Mouse (Mus musculus) kidney, embryonic 16.5 days (tissue): Measurements from ENCODE around the gene Mrps17. TPM values are rescaled to one million over a fixed set of nuclear protein-coding genes. Genes with fewer than 3 reads are reported as not detected.

Experiments used
- ATAC-seq: fragments of 200-750 bp; cut with Nextera tagmentation; 2 replicates; pipeline ENCODE4 v1.8.0; 2017; ENCODE audit warnings: moderate TSS enrichment; ENCODE audit not compliant: low FRiP score, low TSS enrichment
- H3K27ac ChIP-seq: fragments of 300-500 bp; sonication (generic); 2 replicates; pipeline ENCODE4 v1.5.1; 2014; ENCODE audit warnings: low read length
- H3K27me3 ChIP-seq: fragments of 300-500 bp; sonication (generic); 2 replicates; pipeline ENCODE4 v1.6.1; 2014; ENCODE audit warnings: low read length, control low read depth, mixed read lengths; ENCODE audit not compliant: insufficient read depth
- H3K36me3 ChIP-seq: fragments of 300-500 bp; sonication (generic); 2 replicates; pipeline ENCODE4 v1.6.1; 2014; ENCODE audit warnings: low read length, control low read depth, mixed read lengths; ENCODE audit not compliant: insufficient read depth
- H3K4me1 ChIP-seq: fragments of 300-500 bp; sonication (generic); 2 replicates; pipeline ENCODE4 v1.6.1; 2014; ENCODE audit warnings: low read length, control low read depth, mixed read lengths; ENCODE audit not compliant: insufficient read depth
- H3K4me2 ChIP-seq: fragments of 300-500 bp; sonication (generic); replicated peaks from 2 replicates; pipeline ENCODE4 v1.6.1; 2014; ENCODE audit warnings: low read depth, low read length
- H3K4me3 ChIP-seq: fragments of 300-500 bp; sonication (generic); 2 replicates; pipeline ENCODE4 v1.5.1; 2014; ENCODE audit warnings: mild to moderate bottlenecking, low read length
- H3K9ac ChIP-seq: fragments of 300-500 bp; sonication (generic); replicated peaks from 2 replicates; pipeline ENCODE4 v1.6.1; 2014; ENCODE audit warnings: low read length
- H3K9me3 ChIP-seq: fragments of 300-500 bp; sonication (generic); 2 replicates; pipeline ENCODE4 v1.6.1; 2016; ENCODE audit warnings: low read length, control low read depth
- WGBS: fragments of 180-500 bp; shearing (Covaris S2); extraction: QIAGEN DNeasy Blood & Tissue Kit; methylation state at CpG from one replicate; pipeline ENCODE4 v1.1.7; 2014; 5-methylcytosine and 5-hydroxymethylcytosine counted together
- polyA plus RNA-seq: library from polyadenylated mRNA; unstranded; fragments of >200 nt; fragmentation: Nextera tagmentation; extraction: Ambion mirVana; gene quantifications from 2 replicates; pipeline ENCODE4 v1.2.1, GENCODE M21; 2015

Gene Mrps17
- polyA plus RNA-seq, 1 experiment from 2014 or later: 203 TPM

DNA sequence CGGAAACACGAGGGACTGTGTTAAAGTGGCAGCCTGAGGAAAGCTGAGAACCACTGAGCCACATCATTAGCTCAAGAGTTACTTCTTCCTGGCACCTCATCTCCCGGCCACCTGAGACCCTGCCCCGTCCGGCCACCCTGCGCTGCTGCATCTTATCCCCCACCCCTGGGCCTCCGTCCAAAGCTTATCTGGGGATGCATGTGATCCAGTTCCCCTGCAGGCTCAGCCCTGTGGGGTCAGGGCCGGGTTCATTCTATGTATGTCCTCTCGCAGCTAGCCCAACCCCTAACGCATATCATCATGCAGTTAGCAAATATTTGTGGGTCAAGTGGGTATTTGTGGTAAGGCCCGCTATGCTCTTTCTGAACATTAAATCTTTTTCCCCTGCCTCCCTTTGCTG lies 14.0 kb downstream of the Mrps17 start:
- H3K9me3 ChIP-seq: no peaks in the 10 kb centered on the region
- no peak for ATAC-seq
- H3K4me2 ChIP-seq: peak overlapping the region; percentile 35
- 19% methylated on average over 11 of the region's 11 CpGs for WGBS
- H3K4me1 ChIP-seq: peaks cover 36% of the 10 kb centered on the region
- no peak overlapping the region for H3K4me3 ChIP-seq
- H3K27ac ChIP-seq: peak overlapping the region; percentile 77
- no peaks in the 10 kb centered on the region for H3K27me3 ChIP-seq
- no peak overlapping the region for H3K9ac ChIP-seq
- H3K36me3 ChIP-seq: 0 out of 2 replicates have a peak, but pooled peaks cover 3% of the 10 kb centered on the region

DNA sequence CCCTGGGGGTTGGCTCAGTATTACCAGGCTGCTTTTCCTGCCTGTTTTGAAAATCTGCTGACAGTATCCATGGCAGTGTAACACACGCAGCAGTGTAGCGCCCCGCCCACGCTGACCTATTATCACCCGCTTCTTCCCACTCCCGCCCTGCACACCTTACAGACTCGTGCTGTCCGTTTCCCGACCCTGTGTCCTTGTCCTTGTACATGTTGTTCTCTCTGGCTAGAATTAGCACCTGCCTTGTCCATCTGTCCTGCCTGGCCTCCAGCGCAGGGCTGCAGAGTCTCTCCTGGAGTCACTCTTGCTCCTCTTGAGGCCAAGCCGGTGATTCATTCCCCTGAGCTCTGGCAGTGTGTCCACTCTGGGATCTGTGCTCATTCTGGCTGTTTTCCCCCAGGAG lies 15.0 kb downstream of the Mrps17 start:
- 50% methylated on average over 11 of the region's 11 CpGs for WGBS
- H3K4me1 ChIP-seq: peaks cover 34% of the 10 kb centered on the region
- ATAC-seq: no peak

DNA sequence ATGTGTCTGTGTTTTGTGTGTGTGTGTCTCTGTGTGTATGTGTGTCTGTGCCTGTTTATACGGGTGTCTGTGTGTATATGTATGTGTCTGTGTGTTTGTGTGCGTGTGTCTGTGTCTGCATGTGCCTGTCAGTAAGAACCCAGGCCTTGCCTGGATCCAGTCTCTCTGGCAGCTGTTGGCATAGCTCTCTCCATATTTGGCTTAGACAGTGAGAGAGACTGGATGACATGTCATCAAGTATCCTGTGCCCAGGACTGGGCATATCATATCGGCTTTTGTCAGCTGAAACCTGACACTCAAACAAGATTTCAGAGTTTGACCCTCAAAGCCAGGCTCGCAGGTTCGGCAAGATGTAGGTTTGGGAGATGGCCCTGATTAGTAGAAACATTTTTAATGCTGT lies 15.7 kb downstream of the Mrps17 start:
- H3K4me1 ChIP-seq: peaks cover 34% of the 10 kb centered on the region
- 74% methylated on average over 5 of the region's 5 CpGs for WGBS
- ATAC-seq: no peak
- H3K4me2 ChIP-seq: no peak overlapping the region
- no peak overlapping the region for H3K4me3 ChIP-seq
- no peaks in the 10 kb centered on the region for H3K27me3 ChIP-seq
- H3K36me3 ChIP-seq: 0 out of 2 replicates have a peak, but pooled peaks cover 3% of the 10 kb centered on the region
- H3K9ac ChIP-seq: no peak overlapping the region
- no peaks in the 10 kb centered on the region for H3K9me3 ChIP-seq
- H3K27ac ChIP-seq: no peak overlapping the region

More for the DNA sequence above, 15.0 kb downstream of the Mrps17 start:
- Histone ChIP-seq H3K4me2 (no peak overlapping the region), H3K36me3 (0 out of 2 replicates have a peak, but pooled peaks cover 3% of the 10 kb centered on the region), H3K9me3 (no peaks in the 10 kb centered on the region), H3K4me3 (no peak overlapping the region), H3K9ac (no peak overlapping the region), H3K27ac (peak overlapping the region; percentile 77; the same call in 1 of the 2 replicates), H3K27me3 (no peaks in the 10 kb centered on the region)

DNA sequence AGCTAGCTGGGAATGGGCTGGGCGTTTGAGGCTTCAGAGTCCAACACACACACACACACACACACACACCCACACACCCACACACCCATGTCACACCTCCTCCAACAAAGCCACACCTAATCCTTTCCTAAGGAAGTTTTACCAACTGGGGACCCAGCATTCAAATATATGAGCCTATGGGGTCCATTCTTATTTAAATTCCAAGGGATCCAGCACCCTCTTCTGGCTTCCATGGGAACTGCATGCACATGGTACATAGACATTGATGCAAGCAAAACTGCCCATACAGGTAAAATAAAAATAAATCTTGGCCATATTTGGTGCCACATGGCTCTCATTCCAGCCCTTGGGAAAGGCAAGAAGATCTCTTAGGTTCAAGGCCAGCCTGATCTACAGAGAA lies 25.7 kb downstream of the Mrps17 start:
- no peak for ATAC-seq
- H3K27ac ChIP-seq: no peak overlapping the region
- no peak overlapping the region for H3K9ac ChIP-seq
- no peaks in the 10 kb centered on the region for H3K4me1 ChIP-seq
- 87% methylated on average over 1 of the region's 1 CpGs for WGBS
- H3K9me3 ChIP-seq: no peaks in the 10 kb centered on the region
- no peak overlapping the region for H3K4me2 ChIP-seq
- H3K27me3 ChIP-seq: no peaks in the 10 kb centered on the region
- H3K4me3 ChIP-seq: no peak overlapping the region
- H3K36me3 ChIP-seq: peaks cover 34% of the 10 kb centered on the region

DNA sequence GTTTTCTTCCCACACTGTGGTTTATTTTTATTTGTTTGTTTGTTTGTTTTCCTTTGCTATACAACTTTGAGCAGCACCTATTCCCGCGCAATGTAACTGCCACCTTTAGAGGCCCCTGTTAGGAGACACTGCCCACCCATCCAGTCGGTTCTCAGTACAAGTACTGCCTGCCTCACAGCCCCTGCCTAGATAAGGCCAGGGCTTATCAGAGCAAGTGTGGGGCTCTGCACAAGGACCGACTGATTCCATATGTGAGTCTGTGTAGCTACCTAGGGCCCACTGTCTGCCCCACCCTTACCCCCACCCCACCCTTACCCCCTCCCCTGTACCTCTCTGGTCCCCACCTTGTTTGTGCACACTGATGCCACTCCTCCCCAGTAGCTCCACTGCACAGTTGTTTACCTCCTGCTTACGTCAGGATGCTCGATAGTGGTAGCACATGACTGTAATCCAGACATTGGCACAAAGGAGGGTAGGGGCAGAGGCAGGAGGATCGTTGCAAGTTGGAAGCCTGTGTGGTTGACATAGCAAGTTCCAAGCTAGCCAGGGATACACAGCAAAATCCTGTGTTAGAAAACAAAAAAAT lies 27.7 kb downstream of the Mrps17 start:
- no peaks in the 10 kb centered on the region for H3K9me3 ChIP-seq
- H3K4me1 ChIP-seq: no peaks in the 10 kb centered on the region
- no peak overlapping the region for H3K4me2 ChIP-seq
- no peak for ATAC-seq
- 86% methylated on average over 7 of the region's 7 CpGs for whole genome bisulfite sequencing
- H3K36me3 ChIP-seq: peaks cover 45% of the 10 kb centered on the region
- H3K27me3 ChIP-seq: no peaks in the 10 kb centered on the region
- no peak overlapping the region for H3K27ac ChIP-seq
- no peak overlapping the region for H3K4me3 ChIP-seq
- H3K9ac ChIP-seq: no peak overlapping the region

DNA sequence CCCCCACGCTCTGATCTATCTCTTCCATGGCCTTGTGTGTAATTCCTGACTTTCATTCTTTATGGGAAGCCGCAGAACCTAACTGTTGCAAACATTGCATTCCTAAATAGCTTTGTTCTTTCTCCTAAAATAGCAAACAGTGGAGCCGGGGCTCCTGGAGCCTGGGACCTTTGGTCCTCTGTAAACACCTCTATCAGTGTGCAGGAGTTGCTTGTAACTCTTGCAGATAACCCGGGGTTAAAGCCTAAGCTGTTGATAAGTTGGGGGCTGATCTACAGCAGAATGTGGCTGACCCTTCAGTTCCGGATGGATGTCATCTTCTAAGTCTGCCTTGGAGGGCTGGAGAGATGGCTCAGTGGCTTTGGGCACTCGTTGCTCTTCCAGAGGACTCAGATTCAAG lies 28.8 kb downstream of the Mrps17 start:
- Histone ChIP-seq H3K9ac (no peak overlapping the region), H3K27ac (no peak overlapping the region), H3K9me3 (no peaks in the 10 kb centered on the region), H3K27me3 (no peaks in the 10 kb centered on the region), H3K4me2 (no peak overlapping the region), H3K4me3 (no peak overlapping the region), H3K4me1 (no peaks in the 10 kb centered on the region), H3K36me3 (peaks cover 53% of the 10 kb centered on the region)
- WGBS: 78% methylated on average over 6 of the region's 6 CpGs
- no peak for ATAC-seq

DNA sequence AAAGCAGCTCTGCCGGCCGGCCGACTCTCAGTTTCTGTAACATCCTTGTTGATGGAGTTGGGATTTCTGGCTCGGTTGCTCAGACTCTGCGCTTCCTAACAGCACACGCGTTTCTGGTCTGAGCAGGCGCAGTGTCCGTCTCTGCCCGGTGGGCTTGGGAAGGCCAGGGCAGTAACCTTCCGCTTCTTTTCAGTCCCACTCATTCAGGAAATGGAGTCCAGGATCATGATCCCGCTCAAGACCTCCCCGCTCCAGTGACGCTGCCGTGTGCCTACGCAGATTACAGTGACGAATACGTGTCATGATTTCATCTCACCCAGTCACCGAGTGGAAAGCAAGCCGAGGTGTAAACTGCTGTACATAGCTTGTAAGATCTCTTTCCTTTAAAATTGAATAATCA lies 41.6 kb downstream of the Mrps17 start:
- ATAC-seq: no peak
- H3K9me3 ChIP-seq: no peaks in the 10 kb centered on the region
- no peak overlapping the region for H3K9ac ChIP-seq
- H3K4me3 ChIP-seq: no peak overlapping the region
- H3K27ac ChIP-seq: no peak overlapping the region
- WGBS: 92% methylated on average over 20 of the region's 20 CpGs
- H3K4me1 ChIP-seq: peaks cover 20% of the 10 kb centered on the region; the same call in 1 of the 2 replicates
- H3K27me3 ChIP-seq: no peaks in the 10 kb centered on the region
- H3K36me3 ChIP-seq: peaks cover 38% of the 10 kb centered on the region
- no peak overlapping the region for H3K4me2 ChIP-seq

DNA sequence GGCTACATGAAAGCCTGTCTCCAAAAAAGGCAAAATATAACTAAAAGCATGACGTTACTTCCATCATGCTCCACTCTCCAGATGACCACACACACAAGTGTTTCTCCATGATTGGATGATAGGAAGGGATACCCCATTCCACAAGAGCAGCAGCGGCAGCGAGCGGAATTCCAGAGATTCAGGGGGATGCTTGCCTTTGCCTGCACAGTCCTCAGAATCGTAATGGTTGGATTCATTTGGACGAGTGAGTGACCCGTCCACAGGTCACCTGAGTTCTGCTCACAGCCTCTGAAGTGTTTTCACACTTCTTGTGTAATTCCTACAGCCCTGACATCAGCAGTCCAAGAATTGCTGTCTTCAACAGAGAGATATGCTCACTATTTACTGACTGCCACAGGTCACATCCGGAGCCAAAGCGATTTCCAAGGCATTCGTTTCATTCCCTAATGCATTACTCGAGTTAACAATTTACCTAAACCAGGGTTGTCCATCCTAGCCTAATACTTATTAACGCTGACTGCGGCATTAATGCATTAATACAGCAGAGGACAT lies 44.7 kb downstream of the Mrps17 start:
- 62% methylated on average over 13 of the region's 13 CpGs for WGBS
- Histone ChIP-seq H3K9ac (no peak overlapping the region), H3K36me3 (peaks cover 25% of the 10 kb centered on the region), H3K9me3 (no peaks in the 10 kb centered on the region), H3K4me3 (no peak overlapping the region), H3K27ac (peak overlapping the region; percentile 89), H3K4me2 (no peak overlapping the region), H3K4me1 (peaks cover 20% of the 10 kb centered on the region; the same call in 1 of the 2 replicates), H3K27me3 (no peaks in the 10 kb centered on the region)
- ATAC-seq: peak; percentile 46; the same call in 1 of the 2 replicates

DNA sequence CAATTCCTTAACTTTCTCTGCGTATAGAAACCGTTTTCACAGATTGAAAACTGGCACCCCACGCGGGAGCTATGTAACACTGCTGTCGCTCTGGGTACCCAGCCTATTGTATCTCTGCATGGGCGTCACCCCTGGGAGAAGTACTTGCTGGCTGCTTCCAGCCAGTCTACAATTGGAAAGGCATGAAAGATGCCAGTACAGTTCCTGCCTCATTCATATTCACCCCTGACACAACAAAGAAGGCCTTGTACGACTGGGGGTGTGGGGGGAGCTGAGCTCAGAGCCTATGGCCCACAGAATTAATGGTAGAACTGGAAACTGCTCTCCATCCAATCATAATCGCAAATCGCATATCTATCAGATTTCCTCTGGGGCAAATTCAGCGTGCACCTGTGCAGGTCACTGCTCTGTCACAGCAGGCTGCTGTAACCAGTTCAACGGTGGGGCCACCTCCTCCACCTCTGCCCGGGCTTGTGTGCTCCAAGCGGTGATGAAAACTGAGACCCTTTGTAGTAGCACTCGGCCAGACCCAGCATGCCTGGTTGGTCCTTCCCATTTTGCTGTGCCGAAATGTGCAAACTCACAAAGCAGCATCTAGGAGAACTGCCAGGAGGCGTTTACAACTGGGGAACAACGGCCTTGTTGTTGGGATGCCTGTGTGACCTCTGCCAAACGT lies 46.7 kb downstream of the Mrps17 start:
- peak; percentile 94 for ATAC-seq
- no peak overlapping the region for H3K4me2 ChIP-seq
- H3K27ac ChIP-seq: peak overlapping the region; percentile 89
- H3K4me1 ChIP-seq: peaks cover 20% of the 10 kb centered on the region; the same call in 1 of the 2 replicates
- H3K9ac ChIP-seq: no peak overlapping the region
- H3K36me3 ChIP-seq: peaks cover 19% of the 10 kb centered on the region
- H3K4me3 ChIP-seq: no peak overlapping the region
- WGBS: 58% methylated on average over 18 of the region's 18 CpGs
- no peaks in the 10 kb centered on the region for H3K9me3 ChIP-seq
- no peaks in the 10 kb centered on the region for H3K27me3 ChIP-seq
